Mouse (Mus musculus): ENCODE data around the gene Cstad. TPM values are rescaled to one million over a fixed set of nuclear protein-coding genes. Genes with fewer than 3 reads are reported as not detected.

The Cstad gene
- total RNA-seq (2022), result 10 to 100 TPM in 1 of 4 experiments, 1 to 10 TPM in 3; 3.4 to 11.0 (median 7.0) TPM

- peak; percentile 76 to 84 for DNase-seq (ENCODE audit: low spot score in 2 of 2)
These were observed at the start of gene Cstad for GRCm38 (mm10) chr2:30594641-30595379. TSS of gene Cstad (plus strand) at chr2:30595040.

GRCm38 (mm10) chr2:30545706-30546105 lies 49.1 kb upstream of the Cstad start:
- DNase-seq (ENCODE audit: low spot score in 2 of 2), result no peak

DNA sequence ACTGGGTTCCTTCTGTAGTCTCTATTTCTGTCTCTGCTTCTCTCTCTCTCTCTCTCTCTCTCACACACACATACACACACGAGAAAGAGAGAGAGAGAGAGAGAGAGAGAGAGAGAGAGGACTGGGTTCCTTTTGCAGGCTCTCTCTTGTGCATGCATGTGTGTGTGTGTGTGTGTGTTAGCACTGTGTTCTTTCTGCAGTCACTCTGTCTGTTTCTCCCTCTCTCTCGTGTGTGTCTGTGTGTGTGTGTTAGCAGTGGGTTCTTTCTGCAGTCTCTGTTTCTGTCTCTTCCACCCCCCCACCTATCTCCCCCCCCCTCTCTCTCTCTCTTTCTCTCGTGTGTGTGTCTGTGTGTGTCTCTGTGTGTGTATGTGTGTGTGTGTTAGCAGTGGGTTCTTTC lies 48.6 kb upstream of the Cstad start:
- no peak for DNase-seq (ENCODE audit: low spot score in 2 of 2)

GRCm38 (mm10) chr2:30547455-30548217 lies 47.2 kb upstream of the Cstad start:
- no peak for DNase-seq (ENCODE audit: low spot score in 2 of 2)

GRCm38 (mm10) chr2:30551579-30551978 lies 43.3 kb upstream of the Cstad start:
- no peak for DNase-seq (ENCODE audit: low spot score in 2 of 2)

DNA sequence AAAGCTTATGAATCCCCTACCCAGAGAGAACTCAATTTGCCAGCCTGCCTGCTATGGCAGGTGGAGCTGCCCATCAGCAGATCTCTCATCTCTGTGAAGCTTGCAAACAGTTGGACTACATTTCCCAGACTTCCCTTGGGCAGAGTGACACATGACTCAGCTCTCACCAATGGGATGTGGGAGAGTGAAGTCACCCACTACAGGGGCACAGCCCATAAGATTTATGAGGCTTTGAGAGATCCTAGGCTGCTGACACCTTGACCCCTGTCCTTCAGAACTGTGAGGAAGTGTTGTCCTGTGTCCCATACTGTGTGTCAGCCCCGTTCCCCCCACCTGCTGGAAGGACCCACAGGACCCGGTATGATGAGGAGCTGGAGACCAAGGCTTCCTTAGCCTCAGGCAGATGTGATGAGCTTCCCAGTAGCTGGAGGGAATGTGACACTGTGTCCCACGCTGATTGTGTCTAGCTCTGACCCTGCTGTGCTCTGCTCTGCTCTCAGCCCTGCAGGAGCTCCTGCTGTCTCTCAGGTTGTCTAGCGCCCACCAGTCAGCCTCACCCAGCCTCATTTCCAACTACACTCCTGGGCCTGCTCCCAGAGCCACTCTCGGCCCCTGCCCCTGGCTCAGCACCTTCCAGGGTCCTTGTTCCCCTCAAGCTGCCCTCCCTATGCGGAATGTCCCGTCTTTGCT lies 40.8 kb upstream of the Cstad start:
- peak; percentile 76 to 79 for DNase-seq (ENCODE audit: low spot score in 2 of 2)

GRCm38 (mm10) chr2:30555257-30555656 lies 39.6 kb upstream of the Cstad start:
- DNase-seq (ENCODE audit: low spot score in 2 of 2), result no peak

GRCm38 (mm10) chr2:30556495-30556894 lies 38.3 kb upstream of the Cstad start:
- no peak for DNase-seq (ENCODE audit: low spot score in 2 of 2)

DNA sequence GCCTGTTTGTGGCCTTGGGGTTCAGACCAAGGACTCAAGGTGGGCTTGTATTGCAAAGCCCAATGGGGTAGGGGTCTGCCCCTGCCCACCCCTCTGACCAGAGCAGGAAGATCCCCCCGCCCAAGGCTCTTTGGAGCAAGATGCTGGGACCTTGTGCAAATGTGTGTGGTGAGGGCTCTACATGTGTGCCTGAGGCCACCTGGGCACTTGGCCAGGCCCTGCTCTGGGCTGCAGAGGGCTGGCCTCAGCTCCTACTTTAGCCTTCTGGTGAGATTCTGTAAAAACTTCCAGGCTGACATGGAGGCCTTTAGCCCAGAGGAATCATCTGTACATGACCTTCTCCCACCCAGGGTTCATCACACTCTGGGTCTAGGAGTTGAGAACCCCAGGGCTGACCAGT lies 35.3 kb upstream of the Cstad start:
- DNase-seq (ENCODE audit: low spot score in 2 of 2), result no peak

DNA sequence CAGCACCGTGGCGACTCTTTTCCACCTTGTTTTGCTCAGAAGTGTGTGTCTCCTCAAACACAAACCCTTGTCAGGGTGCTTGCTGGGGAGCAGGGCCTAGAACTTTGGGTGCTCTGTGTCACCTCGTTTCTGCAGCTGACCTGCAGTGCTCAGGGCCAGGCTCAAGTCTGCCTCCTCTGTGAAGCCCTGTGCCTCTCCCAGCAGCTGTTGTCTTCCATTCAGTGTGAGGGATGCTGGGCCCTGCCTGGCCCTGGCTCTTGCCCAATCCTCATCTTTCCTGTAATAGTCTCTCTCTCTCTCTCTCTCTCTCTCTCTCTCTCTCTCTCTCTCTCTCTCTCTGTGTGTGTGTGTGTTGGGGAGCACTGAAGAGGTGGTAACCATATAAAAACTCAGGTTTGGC lies 32.3 kb upstream of the Cstad start:
- DNase-seq (ENCODE audit: low spot score in 2 of 2), result no peak

DNA sequence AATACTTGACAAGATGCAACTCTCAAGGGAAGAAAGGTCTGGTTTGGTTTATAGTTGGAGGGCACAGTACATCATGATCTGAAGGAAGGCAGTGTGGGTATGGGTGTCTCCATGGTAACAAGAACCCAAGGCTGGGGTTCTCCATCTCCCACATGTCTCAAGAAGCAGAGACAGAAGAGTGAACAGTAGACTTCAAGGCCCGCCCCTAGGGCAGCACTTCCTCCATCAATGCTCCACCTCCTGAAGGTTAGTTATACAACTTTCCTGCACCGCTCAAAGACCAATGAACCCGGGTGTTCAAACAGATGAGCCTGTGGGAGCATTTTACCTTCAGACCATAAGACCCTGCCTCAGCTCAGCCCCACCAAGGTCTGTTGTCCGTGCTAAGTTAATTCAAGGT lies 23.2 kb upstream of the Cstad start:
- no peak for DNase-seq (ENCODE audit: low spot score in 2 of 2)

DNA sequence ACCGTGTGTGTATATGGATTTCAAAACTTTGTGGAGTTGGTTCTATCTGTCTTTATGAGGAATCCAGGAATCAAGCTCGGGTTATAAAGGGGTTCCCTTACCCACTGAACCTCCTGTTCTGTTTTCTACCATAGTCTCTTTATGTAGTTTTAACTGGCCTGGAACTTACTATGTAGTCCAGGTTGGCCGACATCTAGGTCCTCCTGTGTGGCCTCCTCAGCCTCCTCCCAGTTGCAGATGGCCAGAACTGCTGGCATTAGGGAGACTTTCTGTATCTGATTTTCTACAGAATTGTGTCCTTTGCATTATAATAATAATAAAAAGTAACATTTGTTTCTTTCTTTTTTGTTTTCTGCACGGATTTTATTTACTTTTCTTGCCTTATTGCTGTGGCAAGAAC lies 21.3 kb upstream of the Cstad start:
- DNase-seq (ENCODE audit: low spot score in 2 of 2), result no peak

- DNase-seq (ENCODE audit: low spot score in 2 of 2), result no peak
These were observed 17.8 kb upstream of the Cstad start for GRCm38 (mm10) chr2:30577010-30577409.

GRCm38 (mm10) chr2:30578006-30578405 lies 16.8 kb upstream of the Cstad start:
- no peak for DNase-seq (ENCODE audit: low spot score in 2 of 2)

- no peak for DNase-seq (ENCODE audit: low spot score in 2 of 2)
These were observed 7.7 kb upstream of the Cstad start for GRCm38 (mm10) chr2:30587161-30587560.

DNA sequence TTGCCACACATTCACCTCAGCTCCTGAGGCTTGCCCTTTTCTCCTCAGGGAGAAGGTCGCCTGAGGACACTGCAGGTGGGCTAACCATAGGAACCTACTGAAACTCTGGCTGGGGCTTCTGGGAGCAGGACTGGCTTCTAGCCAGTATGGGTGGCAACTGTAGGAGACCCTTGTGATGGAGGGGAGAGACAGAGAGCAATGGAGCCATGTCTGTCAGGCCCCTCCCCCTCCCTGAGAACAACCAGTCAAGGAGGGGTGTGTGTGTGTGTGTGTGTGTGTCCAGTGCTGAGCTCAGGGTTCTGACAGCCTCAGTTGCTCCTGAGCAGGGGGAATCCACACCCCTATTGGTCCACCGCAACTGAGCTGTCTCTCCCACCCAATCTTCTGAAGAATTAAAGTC lies 7.2 kb upstream of the Cstad start:
- no peak for DNase-seq (ENCODE audit: low spot score in 2 of 2)

GRCm38 (mm10) chr2:30588985-30589511 lies 5.8 kb upstream of the Cstad start:
- no peak for DNase-seq (ENCODE audit: low spot score in 2 of 2)

DNA sequence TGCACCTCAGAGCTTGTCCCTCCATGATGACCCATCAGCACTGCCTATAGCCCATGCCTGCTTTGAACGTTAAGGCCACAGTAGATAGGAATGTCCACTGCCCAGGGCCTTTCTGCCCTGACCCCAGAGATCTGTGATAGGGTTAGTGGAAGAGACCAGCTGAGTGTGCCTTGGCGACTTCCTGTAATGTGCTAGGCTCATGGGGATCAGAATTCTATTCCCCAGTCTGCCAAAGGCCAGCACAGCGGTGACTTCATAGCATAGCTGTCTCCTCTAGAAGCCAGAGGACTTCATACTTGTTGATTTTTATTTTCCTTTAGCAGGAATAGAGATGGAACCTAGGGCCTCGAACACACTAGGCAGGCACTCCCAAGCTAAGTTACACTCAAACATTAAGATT lies 5.1 kb upstream of the Cstad start:
- no peak for DNase-seq (ENCODE audit: low spot score in 2 of 2)

GRCm38 (mm10) chr2:30590909-30591308 lies 3.9 kb upstream of the Cstad start:
- DNase-seq (ENCODE audit: low spot score in 2 of 2), result peak; percentile 54 to 71

DNA sequence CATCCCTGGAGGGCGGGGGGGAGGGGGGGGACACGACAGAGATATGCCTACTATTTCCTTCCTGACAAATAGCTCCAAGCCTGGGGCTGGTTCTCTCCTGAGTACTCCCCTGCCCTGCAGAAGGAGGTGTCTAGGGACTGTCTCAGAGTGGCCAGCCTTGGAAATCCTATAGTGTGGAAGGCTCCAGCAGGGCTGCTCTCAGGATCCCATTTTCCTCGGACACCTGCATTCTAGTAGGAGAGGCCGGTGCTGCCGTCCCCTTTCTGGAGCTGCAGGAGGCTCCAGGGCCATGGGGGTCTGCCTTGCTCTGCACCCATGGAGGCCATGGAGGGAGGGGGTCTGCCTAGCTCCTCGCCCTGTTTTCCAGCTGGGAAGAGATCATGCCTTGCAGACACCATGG lies 2.4 kb upstream of the Cstad start:
- DNase-seq (ENCODE audit: low spot score in 2 of 2), result no peak

GRCm38 (mm10) chr2:30592951-30593350 lies 1.9 kb upstream of the Cstad start:
- DNase-seq (ENCODE audit: low spot score in 2 of 2), result no peak
